Mouse (Mus musculus) cerebellum, adult 2 months (tissue): ENCODE results near the gene Renbp.

Source experiments
- CTCF ChIP-seq: fragments of 200-500 bp; IDR thresholded peaks from 2 replicates; pipeline ENCODE4 v1.5.1; 2011; ENCODE audit warnings: low read depth, mild to moderate bottlenecking, control low read depth, low read length, moderate library complexity, borderline replicate concordance; ENCODE audit not compliant: insufficient read depth
- POLR2A ChIP-seq: fragments of 200-500 bp; IDR thresholded peaks from 2 replicates; pipeline ENCODE4 v1.6.1; 2011; ENCODE audit warnings: low read length, control low read depth, borderline replicate concordance; ENCODE audit not compliant: insufficient read depth

DNA sequence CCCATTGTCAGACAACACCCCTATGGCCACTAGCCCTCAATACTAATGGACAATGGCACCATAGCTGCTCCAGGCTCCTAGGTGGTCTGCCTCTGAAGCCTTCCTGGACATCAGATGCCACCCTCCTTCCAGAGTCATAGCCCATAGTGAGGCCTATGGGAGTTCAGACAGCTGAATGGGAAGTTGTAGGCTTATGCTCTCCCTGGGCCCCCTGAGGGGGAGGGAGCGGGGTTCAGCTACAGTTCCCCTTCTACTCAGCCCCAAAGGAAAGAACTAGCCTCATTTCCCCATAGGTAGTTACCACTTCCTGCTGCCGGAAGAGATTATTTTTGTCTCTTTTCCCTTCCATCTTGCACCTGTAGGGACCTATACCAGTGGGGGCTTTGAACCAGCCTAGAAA, 19.1 kb downstream of the Renbp start:
- TF ChIP-seq CTCF (no peak), POLR2A (no peak)
